Mouse (Mus musculus) myocyte (in vitro differentiated cells): ENCODE data around the gene Olfr64. TPM values are rescaled to one million over a fixed set of nuclear protein-coding genes. Genes with fewer than 3 reads are reported as not detected.

ENCODE experiments used
- H3K27me3 ChIP-seq: one replicate; pipeline ENCODE4 v1.6.1; 2011; ENCODE audit not compliant: control insufficient read depth, insufficient read depth, insufficient read length
- H3K36me3 ChIP-seq: one replicate; pipeline ENCODE4 v1.6.1; 2011; ENCODE audit not compliant: control insufficient read depth, insufficient read depth
- H3K4me2 ChIP-seq: one replicate; pipeline ENCODE4 v1.6.1; 2011; ENCODE audit warnings: low read depth, control low read depth
- H3K4me3 ChIP-seq: one replicate; pipeline ENCODE4 v1.5.1; 2011; ENCODE audit warnings: mild to moderate bottlenecking, control low read depth, moderate library complexity
- H3K79me2 ChIP-seq: one replicate; pipeline ENCODE4 v1.6.1; 2011; ENCODE audit not compliant: control insufficient read depth, insufficient read depth
- H3ac ChIP-seq: one replicate; pipeline ENCODE4 v1.6.1; 2011; ENCODE audit not compliant: control insufficient read depth, insufficient read length
- CEBPB ChIP-seq: IDR thresholded peaks from 2 replicates; pipeline ENCODE4 v1.6.1; 2011; ENCODE audit warnings: mild to moderate bottlenecking, moderate library complexity; ENCODE audit not compliant: poor library complexity, insufficient read depth, severe bottlenecking
- E2F4 ChIP-seq: IDR thresholded peaks from one replicate; pipeline ENCODE4 v1.6.1; 2011; ENCODE audit warnings: mild to moderate bottlenecking, control low read depth, moderate library complexity; ENCODE audit not compliant: insufficient read depth
- MAX ChIP-seq: IDR thresholded peaks from one replicate; pipeline ENCODE4 v1.6.1; 2011; ENCODE audit warnings: low read depth, mild to moderate bottlenecking, control low read depth
- MYOD1 ChIP-seq, 3 experiments: IDR thresholded peaks; one replicate each; pipeline ENCODE4 v1.6.1; 2011; ENCODE audit warnings: control low read depth in 2 of 3, low read depth in 2 of 3, mild to moderate bottlenecking in 2 of 3, moderate library complexity in 1 of 3; ENCODE audit not compliant: insufficient read length in 2 of 3, control insufficient read depth in 1 of 3
- MYOG ChIP-seq, 3 experiments: IDR thresholded peaks; one replicate each; pipeline ENCODE4 v1.6.1; 2011; ENCODE audit warnings: control low read depth in 2 of 3, low read depth in 2 of 3, mild to moderate bottlenecking in 2 of 3; ENCODE audit not compliant: insufficient read length in 2 of 3, control insufficient read depth in 1 of 3, insufficient read depth in 1 of 3
- POLR2A ChIP-seq: IDR thresholded peaks from one replicate; pipeline ENCODE4 v1.6.1; 2011; ENCODE audit warnings: low read depth, mild to moderate bottlenecking, control low read depth, moderate library complexity; ENCODE audit not compliant: insufficient read length
- POLR2AphosphoS2 ChIP-seq: IDR thresholded peaks from one replicate; pipeline ENCODE4 v1.6.1; 2011; ENCODE audit warnings: low read depth, control low read depth; ENCODE audit not compliant: insufficient read length
- REST ChIP-seq: IDR thresholded peaks from one replicate; pipeline ENCODE4 v1.6.1; 2011; ENCODE audit warnings: mild to moderate bottlenecking, control low read depth, moderate library complexity; ENCODE audit not compliant: insufficient read depth, insufficient read length
- SRF ChIP-seq: IDR thresholded peaks from one replicate; pipeline ENCODE4 v1.6.1; 2011; ENCODE audit warnings: low read depth; ENCODE audit not compliant: control insufficient read depth, insufficient read length
- TCF12 ChIP-seq: IDR thresholded peaks from one replicate; pipeline ENCODE4 v1.6.1; 2011; ENCODE audit warnings: mild to moderate bottlenecking, control low read depth; ENCODE audit not compliant: poor library complexity, insufficient read depth, severe bottlenecking
- TCF3 ChIP-seq: IDR thresholded peaks from one replicate; pipeline ENCODE4 v1.6.1; 2011; ENCODE audit warnings: low read depth, control low read depth; ENCODE audit not compliant: insufficient read length
- USF1 ChIP-seq: IDR thresholded peaks from one replicate; pipeline ENCODE4 v1.6.1; 2011; ENCODE audit warnings: low read depth, mild to moderate bottlenecking, control low read depth, moderate library complexity
- polyA plus RNA-seq: library from polyadenylated mRNA; unstranded; fragments of >200 nt; fragmentation: generic; extraction: Trizol; gene quantifications from one replicate; pipeline ENCODE4 v1.2.1, GENCODE M21; 2012; ENCODE audit warnings: missing spikeins

Gene Olfr64
- polyA plus RNA-seq: not detected

DNA sequence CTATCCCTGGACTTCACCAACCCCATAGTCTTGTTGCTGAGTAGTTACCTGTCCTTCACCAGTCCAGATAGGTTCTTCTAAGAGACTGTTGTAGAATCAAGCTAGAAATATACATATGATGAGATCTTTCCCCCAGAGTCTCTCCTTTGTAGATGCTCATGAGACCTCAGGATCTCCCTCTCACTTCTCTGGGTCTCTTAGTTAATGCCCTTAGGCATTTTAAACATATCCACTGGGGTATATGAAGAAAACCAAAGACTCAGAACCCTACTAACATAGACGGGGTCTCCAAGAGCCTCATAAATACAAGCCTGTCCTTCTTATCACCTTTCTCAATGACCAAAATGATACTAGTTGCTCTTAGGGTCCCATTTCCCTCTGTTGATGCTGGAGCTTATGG, at the start of gene Olfr64:
Gene Olfr64 (minus strand): TSS at position 101 of the 400 bp plus-strand sequence.
- Histone ChIP-seq H3K36me3 (no peaks in the 10 kb centered on the region), H3K27me3 (no peaks in the 10 kb centered on the region), H3K79me2 (no peaks in the 10 kb centered on the region), H3ac (no peak within 1 kb of the TSS), H3K4me3 (no peak within 1 kb of the TSS), H3K4me2 (no peak within 1 kb of the TSS)
- no peak for TF ChIP-seq MYOG (IDR thresholded peaks at IDR 0.05; ENCODE audit: control insufficient read depth in 1 of 3, insufficient read depth in 1 of 3, insufficient read length in 2 of 3, low read depth in 2 of 3)
- no peak for TF ChIP-seq POLR2AphosphoS2
- TF ChIP-seq POLR2A: no peak
- TF ChIP-seq MYOD1 (IDR thresholded peaks at IDR 0.05; ENCODE audit: control insufficient read depth in 1 of 3, insufficient read length in 2 of 3, low read depth in 2 of 3): no peak

DNA sequence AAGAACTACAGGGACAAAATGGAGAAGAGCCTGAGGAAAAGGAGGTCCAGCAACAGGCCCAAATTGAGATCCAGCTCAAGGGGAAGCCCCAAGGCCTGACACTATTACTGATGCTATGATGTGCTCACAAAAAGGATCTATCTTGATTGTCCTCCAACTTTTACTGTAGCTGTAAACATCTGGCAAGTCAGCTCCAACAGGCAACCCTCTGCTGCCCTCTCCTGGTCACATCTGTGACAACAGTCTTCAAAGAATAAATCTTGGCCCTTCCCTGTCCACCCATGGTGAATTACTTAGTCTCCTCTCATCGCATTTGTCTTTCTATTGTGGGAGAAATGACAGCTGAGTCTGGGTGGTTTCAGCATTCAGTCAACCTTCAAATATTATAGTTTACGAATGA, 48.4 kb upstream of the Olfr64 start:
- no peaks in the 10 kb centered on the region for H3K36me3 ChIP-seq
- H3ac ChIP-seq: no peak overlapping the region
- no peak overlapping the region for H3K4me3 ChIP-seq
- H3K4me2 ChIP-seq: no peak overlapping the region
- no peaks in the 10 kb centered on the region for H3K27me3 ChIP-seq
- no peak for TF ChIP-seq TCF12
- no peak for TF ChIP-seq REST
- no peak for TF ChIP-seq MYOG (IDR thresholded peaks at IDR 0.05; ENCODE audit: control insufficient read depth in 1 of 3, insufficient read depth in 1 of 3, insufficient read length in 2 of 3, low read depth in 2 of 3)
- no peak for TF ChIP-seq TCF3
- TF ChIP-seq SRF: no peak
- TF ChIP-seq USF1: no peak
- TF ChIP-seq MAX: no peak
- no peak for TF ChIP-seq CEBPB
- TF ChIP-seq MYOD1 (IDR thresholded peaks at IDR 0.05; ENCODE audit: control insufficient read depth in 1 of 3, insufficient read length in 2 of 3, low read depth in 2 of 3): no peak
- no peak for TF ChIP-seq POLR2AphosphoS2
- TF ChIP-seq POLR2A: no peak
- TF ChIP-seq E2F4: no peak
- no peaks in the 10 kb centered on the region for H3K79me2 ChIP-seq

DNA sequence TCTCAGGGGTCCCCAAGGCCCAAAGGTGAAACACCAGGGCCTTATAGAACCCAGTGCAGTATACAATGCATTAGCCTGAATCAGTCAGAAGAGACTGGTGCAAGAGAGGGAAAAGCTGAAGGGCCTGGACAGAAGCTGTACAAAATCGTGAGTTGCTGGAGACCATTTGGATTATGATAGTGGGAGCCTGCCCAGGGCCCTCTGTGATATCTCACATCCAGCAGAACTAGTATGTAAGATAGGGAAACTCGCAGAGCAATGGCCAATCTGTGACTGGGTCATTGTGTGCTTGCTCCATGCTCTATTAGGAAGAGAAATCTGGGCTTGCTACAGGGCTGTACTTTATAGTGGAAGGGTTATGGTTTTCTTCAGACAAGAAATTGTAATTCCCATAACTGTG, 40.0 kb upstream of the Olfr64 start, which contains the start of gene Olfr632:
Gene Olfr632 (plus strand): TSS at position 84 of the 400 bp plus-strand sequence.
- H3K36me3 ChIP-seq: no peaks in the 10 kb centered on the region
- H3ac ChIP-seq: no peak within 1 kb of the TSS
- no peak within 1 kb of the TSS for H3K4me2 ChIP-seq
- no peaks in the 10 kb centered on the region for H3K79me2 ChIP-seq
- no peaks in the 10 kb centered on the region for H3K27me3 ChIP-seq
- TF ChIP-seq POLR2A (no peak), MYOD1 (IDR thresholded peaks at IDR 0.05; ENCODE audit: control insufficient read depth in 1 of 3, insufficient read length in 2 of 3, low read depth in 2 of 3) (no peak), MAX (no peak), TCF3 (no peak), REST (no peak), E2F4 (no peak), TCF12 (no peak), MYOG (IDR thresholded peaks at IDR 0.05; ENCODE audit: control insufficient read depth in 1 of 3, insufficient read depth in 1 of 3, insufficient read length in 2 of 3, low read depth in 2 of 3) (no peak), CEBPB (no peak), USF1 (no peak), SRF (no peak), POLR2AphosphoS2 (no peak)
- no peak within 1 kb of the TSS for H3K4me3 ChIP-seq

DNA sequence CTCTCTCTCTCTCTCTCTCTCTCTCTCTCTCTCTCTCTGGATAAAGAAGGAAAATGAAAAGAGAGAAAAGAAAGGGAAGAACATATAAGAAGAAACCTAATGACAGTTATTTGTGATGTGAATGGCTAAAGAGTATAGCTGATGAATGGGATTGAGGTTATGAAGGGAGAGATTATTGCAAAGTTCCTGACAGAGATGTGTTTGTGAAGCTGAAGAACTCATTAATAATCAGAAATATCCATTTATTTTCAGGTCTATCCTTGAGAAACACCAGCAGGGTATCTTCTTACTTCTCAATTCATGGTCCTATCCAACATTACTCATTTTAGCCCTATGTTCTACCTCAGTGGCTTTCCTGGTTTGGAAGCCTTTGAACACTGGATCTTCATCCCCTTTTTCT, 34.2 kb upstream of the Olfr64 start, which contains the start of gene Olfr631:
Gene Olfr631 (plus strand): TSS at position 301 of the 400 bp plus-strand sequence.
- Histone ChIP-seq H3K36me3 (no peaks in the 10 kb centered on the region), H3K79me2 (no peaks in the 10 kb centered on the region), H3K27me3 (no peaks in the 10 kb centered on the region), H3ac (no peak within 1 kb of the TSS), H3K4me3 (no peak within 1 kb of the TSS), H3K4me2 (no peak within 1 kb of the TSS)
- TF ChIP-seq USF1 (no peak), MYOG (IDR thresholded peaks at IDR 0.05; ENCODE audit: control insufficient read depth in 1 of 3, insufficient read depth in 1 of 3, insufficient read length in 2 of 3, low read depth in 2 of 3) (no peak), POLR2A (no peak), REST (no peak), CEBPB (no peak), MAX (no peak), POLR2AphosphoS2 (no peak), MYOD1 (IDR thresholded peaks at IDR 0.05; ENCODE audit: control insufficient read depth in 1 of 3, insufficient read length in 2 of 3, low read depth in 2 of 3) (no peak), E2F4 (no peak), TCF3 (no peak), TCF12 (no peak), SRF (no peak)

DNA sequence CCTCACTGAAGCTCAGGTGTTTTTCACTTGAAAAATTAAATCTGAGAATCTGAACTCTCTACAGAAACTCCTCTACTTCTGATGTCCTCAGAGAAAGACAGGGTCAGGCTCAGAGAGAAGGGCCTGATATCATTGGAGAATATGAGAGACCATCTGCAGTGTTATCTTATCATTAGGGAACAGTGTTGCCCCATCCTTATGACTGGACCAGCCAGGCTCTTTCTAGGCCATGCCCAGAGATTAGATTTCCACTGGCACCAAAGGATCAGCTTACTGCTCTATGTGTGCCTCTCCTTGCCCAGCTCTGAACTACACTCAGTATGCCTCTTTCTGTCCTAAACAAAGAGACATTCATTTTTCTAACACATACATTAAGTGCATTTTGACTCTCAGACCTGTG, 21.1 kb upstream of the Olfr64 start:
- no peak for TF ChIP-seq REST
- TF ChIP-seq MAX: no peak
- TF ChIP-seq MYOD1 (IDR thresholded peaks at IDR 0.05; ENCODE audit: control insufficient read depth in 1 of 3, insufficient read length in 2 of 3, low read depth in 2 of 3): no peak
- TF ChIP-seq TCF3: no peak
- no peak for TF ChIP-seq USF1
- TF ChIP-seq MYOG (IDR thresholded peaks at IDR 0.05; ENCODE audit: control insufficient read depth in 1 of 3, insufficient read depth in 1 of 3, insufficient read length in 2 of 3, low read depth in 2 of 3): no peak
- no peak for TF ChIP-seq CEBPB
- no peak for TF ChIP-seq POLR2A
- TF ChIP-seq POLR2AphosphoS2: no peak
- TF ChIP-seq TCF12: no peak
- H3ac ChIP-seq: no peak overlapping the region
- H3K4me2 ChIP-seq: no peak overlapping the region

More for the DNA sequence above, 21.1 kb upstream of the Olfr64 start:
- Histone ChIP-seq H3K79me2 (no peaks in the 10 kb centered on the region), H3K36me3 (no peaks in the 10 kb centered on the region), H3K4me3 (no peak overlapping the region), H3K27me3 (no peaks in the 10 kb centered on the region)
